Mouse (Mus musculus) cortical plate, adult 2 months (tissue): ENCODE measurements around the gene Tmem121.
A peak's percentile ranks its signal among the peaks of the same experiment; 100 is the strongest.

Source experiments
- CTCF ChIP-seq: fragments of 200-500 bp; IDR thresholded peaks from 2 replicates; pipeline ENCODE4 v1.5.1; 2011; ENCODE audit warnings: mild to moderate bottlenecking, control low read depth, low read length; ENCODE audit not compliant: insufficient read depth; ENCODE audit errors: extremely low read depth
- POLR2A ChIP-seq: fragments of 200-500 bp; IDR thresholded peaks from 2 replicates; pipeline ENCODE4 v1.6.1; 2011; ENCODE audit warnings: mild to moderate bottlenecking, low read length, control low read depth; ENCODE audit not compliant: insufficient read depth; ENCODE audit errors: extremely low read depth

GRCm38 (mm10) chr12:113187584-113188295 is 2.0 kb downstream of the Tmem121 start:
- TF ChIP-seq CTCF (peak; percentile 60), POLR2A (no peak)
